Mouse (Mus musculus) erythroblast, embryonic 14.5 days (primary cell): ENCODE data around the gene Gins1.

Source experiments
- GATA1 ChIP-seq: IDR thresholded peaks from 2 replicates; pipeline ENCODE4 v1.6.1; 2012; ENCODE audit warnings: low read length, inconsistent platforms, mixed read lengths
- TAL1 ChIP-seq: IDR thresholded peaks from 3 replicates; pipeline ENCODE4 v1.6.1; 2012; ENCODE audit warnings: low read length, inconsistent platforms, mixed read lengths

- TF ChIP-seq TAL1 (no peak), GATA1 (no peak)
Measured at GRCm38 (mm10) chr2:150977676-150978075, 72.5 kb downstream of the Gins1 start.
